Mouse (Mus musculus) kidney, adult 2 months (tissue): ENCODE measurements around the gene Sh3rf1.

ENCODE experiments used
- CTCF ChIP-seq: fragments of 200-500 bp; conservative IDR thresholded peaks from 2 replicates; pipeline ENCODE4 v1.5.1; 2011; ENCODE audit warnings: low read depth, mild to moderate bottlenecking, control low read depth, low read length, moderate library complexity, mixed read lengths; ENCODE audit not compliant: insufficient read depth, insufficient read length
- POLR2A ChIP-seq: fragments of 200-500 bp; IDR thresholded peaks from one replicate; pipeline ENCODE4 v1.6.1; 2011; ENCODE audit warnings: low read depth, low read length, control low read depth

- no peak for TF ChIP-seq POLR2A
- TF ChIP-seq CTCF = no peak
Measured at GRCm38 (mm10) chr8:61385502-61386191, 162.0 kb downstream of the Sh3rf1 start.
